9 mouse cellular contexts compared by ENCODE assay signal in the genomic region with DNA sequence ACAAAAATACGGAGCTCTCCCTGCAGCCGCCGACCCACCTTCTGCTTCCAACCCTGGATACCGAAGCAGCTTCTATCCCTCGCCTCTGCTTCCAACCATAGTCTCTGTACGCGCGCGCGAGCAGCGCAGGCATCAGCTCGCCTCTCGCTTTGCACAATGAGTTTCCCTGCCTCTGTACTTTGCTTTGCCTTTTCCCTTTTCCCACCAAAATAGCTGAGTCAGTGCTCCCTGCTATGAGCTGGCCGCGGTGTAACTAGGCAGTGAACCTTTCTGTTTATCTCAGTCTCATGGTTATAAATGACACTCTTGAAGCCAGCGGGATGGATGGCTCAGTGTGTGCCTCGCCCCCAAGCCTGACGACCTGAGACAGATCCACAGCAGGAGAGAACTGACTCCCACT.
A peak's percentile ranks its signal among the peaks of the same experiment; 100 is the strongest.
DNase-seq lines count a peak whose midpoint lies in the region; ATAC-seq and TF ChIP-seq lines count a peak whose summit lies in the region.
"Had no signal": no experiment of that assay in that cellular context is flagged by ENCODE, and none has a peak within 500 bp of the region (broad histone marks: within the 10 kb centered on the region; RNA-seq: fewer than 3 reads in every experiment).

No protein-coding gene starts in this region.

- no peak overlapping the region for H3K4me3 ChIP-seq in liver, adult 2 months (ENCODE audit: insufficient read depth, low read depth, low read length)
- no peak overlapping the region for H3K4me3 ChIP-seq in liver, postnatal 0 days (ENCODE audit: low read depth, low read length)
- H3K4me3 ChIP-seq in embryonic facial prominence, embryonic 14.5 days (ENCODE audit: low read depth, low read length), result peak overlapping the region; percentile 12; the same call in 1 of the 2 replicates
- no peak overlapping the region for H3K4me3 ChIP-seq in kidney, postnatal 0 days (replicated peaks; ENCODE audit: low read depth, low read length)
- no peak overlapping the region for H3K4me3 ChIP-seq in neural tube, embryonic 13.5 days
- no peak overlapping the region for H3K4me3 ChIP-seq in liver, embryonic 12.5 days

- H3K4me2 ChIP-seq in liver, postnatal 0 days (ENCODE audit: low read depth, low read length), result no peak overlapping the region
- peak overlapping the region; percentile 37 for H3K4me2 ChIP-seq in embryonic facial prominence, embryonic 14.5 days (ENCODE audit: low read depth, low read length)
- H3K4me2 ChIP-seq in kidney, postnatal 0 days (ENCODE audit: low read length), result peak overlapping the region; percentile 15; the same call in 1 of the 2 replicates
- peak overlapping the region; percentile 34 for H3K4me2 ChIP-seq in neural tube, embryonic 13.5 days
- no peak overlapping the region for H3K4me2 ChIP-seq in liver, embryonic 12.5 days

- H3K27ac ChIP-seq in liver, adult 2 months (replicated peaks; ENCODE audit: insufficient read depth, low read depth, low read length), result no peak overlapping the region
- H3K27ac ChIP-seq in liver, postnatal 0 days (ENCODE audit: low read depth), result no peak overlapping the region
- H3K27ac ChIP-seq in embryonic facial prominence, embryonic 14.5 days (replicated peaks; ENCODE audit: low read depth, low read length), result no peak overlapping the region
- H3K27ac ChIP-seq in kidney, postnatal 0 days, result no peak overlapping the region
- no peak overlapping the region for H3K27ac ChIP-seq in neural tube, embryonic 13.5 days (replicated peaks)
- H3K27ac ChIP-seq in liver, embryonic 12.5 days, result no peak overlapping the region

- ATAC-seq in liver, postnatal 0 days, result no peak
- ATAC-seq in embryonic facial prominence, embryonic 14.5 days (ENCODE audit: low read depth), result no peak
- ATAC-seq in kidney, postnatal 0 days (replicated peaks; ENCODE audit: low FRiP score, low read depth), result peak; percentile 41; the same call in 1 of the 2 replicates
- no peak for ATAC-seq in neural tube, embryonic 13.5 days (ENCODE audit: low read depth)
- no peak for ATAC-seq in liver, embryonic 12.5 days

- no peaks in the 10 kb centered on the region for H3K9me3 ChIP-seq in liver, postnatal 0 days (ENCODE audit: low read length)
- H3K9me3 ChIP-seq in embryonic facial prominence, embryonic 14.5 days (ENCODE audit: control insufficient read depth, low read length), result no peaks in the 10 kb centered on the region
- peaks cover 3% of the 10 kb centered on the region; the same call in 1 of the 2 replicates for H3K9me3 ChIP-seq in kidney, postnatal 0 days (replicated peaks; ENCODE audit: low read length)
- no peaks in the 10 kb centered on the region for H3K9me3 ChIP-seq in neural tube, embryonic 13.5 days
- H3K9me3 ChIP-seq in liver, embryonic 12.5 days (replicated peaks), result no peaks in the 10 kb centered on the region

- peak; percentile 31 for DNase-seq in liver, adult 2 months (ENCODE audit: extremely low read depth, low read depth, low spot score)
- no peak for DNase-seq in liver, postnatal 0 days
- DNase-seq in embryonic facial prominence, embryonic 14.5 days (ENCODE audit: low spot score), result peak; percentile 56
- peak; percentile 43 for DNase-seq in kidney, postnatal 0 days (ENCODE audit: low spot score)
- no peak for DNase-seq in lung, postnatal 36 days
- DNase-seq in liver, result no peak

- no peak overlapping the region for H3K9ac ChIP-seq in liver, adult 2 months (ENCODE audit: low read depth, low read length)
- H3K9ac ChIP-seq in liver, postnatal 0 days (replicated peaks), result no peak overlapping the region
- no peak overlapping the region for H3K9ac ChIP-seq in embryonic facial prominence, embryonic 14.5 days (ENCODE audit: low read depth, low read length)
- H3K9ac ChIP-seq in kidney, postnatal 0 days (ENCODE audit: low read depth, low read length), result no peak overlapping the region
- no peak overlapping the region for H3K9ac ChIP-seq in neural tube, embryonic 13.5 days
- H3K9ac ChIP-seq in liver, embryonic 12.5 days, result no peak overlapping the region

- H3K79me2 ChIP-seq in liver, adult 2 months (ENCODE audit: control insufficient read depth, insufficient read depth, low read length), result no peaks in the 10 kb centered on the region

- WGBS in liver, adult 2 months, result 5% methylated on average over 18 of the region's 18 CpGs
- 7% methylated on average over 18 of the region's 18 CpGs for WGBS in liver, postnatal 0 days (ENCODE audit: insufficient replicate concordance)
- under 1% methylated on average over 18 of the region's 18 CpGs for WGBS in embryonic facial prominence, embryonic 14.5 days
- under 1% methylated on average over 18 of the region's 18 CpGs for WGBS in kidney, postnatal 0 days
- 0% methylated on average over 18 of the region's 18 CpGs for WGBS in neural tube, embryonic 13.5 days
- WGBS in liver, embryonic 12.5 days (ENCODE audit: insufficient replicate concordance), result 5% methylated on average over 18 of the region's 18 CpGs

- H3K36me3 ChIP-seq in liver, adult 2 months (ENCODE audit: control insufficient read depth, insufficient read depth, low read length), result no peaks in the 10 kb centered on the region
- H3K36me3 ChIP-seq in liver, postnatal 0 days (replicated peaks; ENCODE audit: insufficient read depth, low read length), result no peaks in the 10 kb centered on the region
- no peaks in the 10 kb centered on the region for H3K36me3 ChIP-seq in embryonic facial prominence, embryonic 14.5 days (ENCODE audit: control insufficient read depth, insufficient read depth, low read length)
- H3K36me3 ChIP-seq in kidney, postnatal 0 days (ENCODE audit: insufficient read depth, low read length), result no peaks in the 10 kb centered on the region
- no peaks in the 10 kb centered on the region for H3K36me3 ChIP-seq in neural tube, embryonic 13.5 days
- H3K36me3 ChIP-seq in liver, embryonic 12.5 days, result no peaks in the 10 kb centered on the region
- H3K36me3 ChIP-seq: G1E had no signal

- TF ChIP-seq EP300 in liver, postnatal 0 days (IDR thresholded peaks at IDR 0.05; ENCODE audit: low read depth), result no peak

- TF ChIP-seq POLR2A in liver, adult 2 months (IDR thresholded peaks at IDR 0.05; ENCODE audit: extremely low read depth, insufficient read depth, low read length), result no peak

- H3K4me1 ChIP-seq in liver, adult 2 months (ENCODE audit: control insufficient read depth, insufficient read depth, low read length), result no peaks in the 10 kb centered on the region
- H3K4me1 ChIP-seq in liver, postnatal 0 days (ENCODE audit: insufficient read depth), result no peaks in the 10 kb centered on the region
- peaks cover 18% of the 10 kb centered on the region for H3K4me1 ChIP-seq in embryonic facial prominence, embryonic 14.5 days (ENCODE audit: control insufficient read depth, insufficient read depth, low read length)
- H3K4me1 ChIP-seq in kidney, postnatal 0 days (replicated peaks; ENCODE audit: insufficient read depth, low read length), result peaks cover 12% of the 10 kb centered on the region
- H3K4me1 ChIP-seq in neural tube, embryonic 13.5 days (replicated peaks), result peaks cover 32% of the 10 kb centered on the region
- H3K4me1 ChIP-seq in liver, embryonic 12.5 days, result 0 out of 2 replicates have a peak, but pooled peaks cover 5% of the 10 kb centered on the region

- no peak for TF ChIP-seq CTCF in liver, adult 2 months (IDR thresholded peaks at IDR 0.05; ENCODE audit: low read depth, low read length)
- TF ChIP-seq CTCF in liver, postnatal 0 days (IDR thresholded peaks at IDR 0.05; ENCODE audit: low read depth), result no peak
- no peak for TF ChIP-seq CTCF in kidney, postnatal 0 days (IDR thresholded peaks at IDR 0.05; ENCODE audit: low read depth)

- H3K27me3 ChIP-seq in liver, adult 2 months (ENCODE audit: control insufficient read depth, insufficient read depth, low read length), result peaks cover 11% of the 10 kb centered on the region
- peaks cover 86% of the 10 kb centered on the region for H3K27me3 ChIP-seq in liver, postnatal 0 days (ENCODE audit: insufficient read depth, low read length)
- H3K27me3 ChIP-seq in embryonic facial prominence, embryonic 14.5 days (replicated peaks; ENCODE audit: control insufficient read depth, insufficient read depth, low read length), result peaks cover 72% of the 10 kb centered on the region
- H3K27me3 ChIP-seq in kidney, postnatal 0 days (ENCODE audit: insufficient read depth, low read length), result peaks cover 78% of the 10 kb centered on the region
- H3K27me3 ChIP-seq in neural tube, embryonic 13.5 days, result peaks cover 92% of the 10 kb centered on the region
- peaks cover 99% of the 10 kb centered on the region for H3K27me3 ChIP-seq in liver, embryonic 12.5 days (replicated peaks)

Comparison
In these comparisons a context has a peak if more than half of its experiments do, and no peak if none do; other contexts are left out.
1. DNase-seq: peak in liver, adult 2 months (single experiment), embryonic facial prominence, embryonic 14.5 days (single experiment) and kidney, postnatal 0 days (single experiment); none in liver, postnatal 0 days (single experiment), lung, postnatal 36 days (single experiment) and liver (single experiment).
2. H3K4me2 ChIP-seq: peak in embryonic facial prominence, embryonic 14.5 days (single experiment), kidney, postnatal 0 days (single experiment) and neural tube, embryonic 13.5 days (single experiment); none in liver, postnatal 0 days (single experiment) and liver, embryonic 12.5 days (single experiment).